Mouse (Mus musculus) adrenal gland, adult 2 months (tissue): ENCODE measurements around the gene Tut7. TPM values are rescaled to one million over a fixed set of nuclear protein-coding genes. Genes with fewer than 3 reads are reported as not detected.
"Not testable (repeated sequence)": the region's sequence is repeated elsewhere in the genome, so short reads cannot be mapped to it uniquely, and the experiment has no call there.

Experiments
- DNase-seq: peaks from one replicate; pipeline ENCODE4 v3.0.0; 2021
- long read RNA-seq: library from polyadenylated mRNA; stranded (forward); transcript quantifications from one replicate; pipeline ENCODE4 v2.0.0, GENCODE M21; 2021
- polyA plus RNA-seq: library from polyadenylated mRNA; depleted of rRNA; stranded (reverse); fragments of >200 nt; gene quantifications from 2 replicates; pipeline ENCODE4 v1.2.3, GENCODE M21; 2012; rRNA removed
- total RNA-seq, 2 experiments: library from RNA; stranded (reverse); gene quantifications; 2 replicates each; pipeline ENCODE4 v1.2.3; 2021

Gene Tut7
- total RNA-seq (10 to 100 TPM; 60.9 to 79.3 TPM), polyA plus RNA-seq (14.8 and 16.4 TPM in 2 replicates)
- long read RNA-seq, partial matches to known transcripts: 6 of 12 reads
- long read RNA-seq, other reads (novel, unspliced or antisense): 4 of 12 reads

- peak; percentile 97 for DNase-seq
These were observed at the start of gene Tut7 for GRCm38 (mm10) chr13:59822507-59823462. TSS of gene Tut7 (minus strand) at chr13:59823147.

DNA sequence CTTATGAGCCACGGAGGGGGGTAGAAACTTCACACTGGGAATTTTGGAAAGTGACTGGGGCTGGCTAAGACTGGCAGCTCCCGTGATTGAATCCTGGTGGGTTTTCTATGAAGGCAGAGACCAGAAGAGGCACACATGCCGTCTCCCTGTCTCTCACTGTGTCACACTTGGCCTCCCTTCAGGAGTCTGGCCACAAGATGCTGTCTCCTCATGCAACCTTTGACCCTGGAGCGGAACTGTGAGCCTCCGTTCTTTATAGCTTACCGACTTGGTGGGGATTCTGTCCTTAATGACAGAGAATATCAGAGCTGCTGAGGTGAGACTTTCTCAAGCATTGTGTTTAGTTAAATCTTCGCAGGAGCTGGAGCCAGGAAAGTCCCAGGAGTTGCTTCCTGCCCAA is 49.5 kb upstream of the Tut7 start:
- DNase-seq: no peak

DNA sequence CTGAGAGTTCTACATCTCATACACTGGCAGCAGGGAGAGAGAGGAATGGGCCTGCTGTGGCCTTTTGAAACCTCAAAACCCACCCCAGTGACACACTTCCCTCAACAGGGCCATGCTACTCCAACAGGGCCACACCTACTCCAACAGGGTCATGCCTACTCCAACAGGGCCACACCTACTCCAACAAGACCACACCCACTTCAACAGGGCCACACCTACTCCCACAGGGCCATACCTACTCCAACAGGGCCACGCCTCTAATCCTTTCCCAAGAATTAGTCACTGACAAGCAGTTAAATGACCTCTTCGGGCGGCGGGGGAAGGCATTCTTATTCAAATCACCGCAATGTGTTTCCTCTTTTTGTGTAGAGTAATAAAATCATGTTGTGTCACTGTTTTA is 47.1 kb upstream of the Tut7 start:
- DNase-seq: peak; percentile 37

DNA sequence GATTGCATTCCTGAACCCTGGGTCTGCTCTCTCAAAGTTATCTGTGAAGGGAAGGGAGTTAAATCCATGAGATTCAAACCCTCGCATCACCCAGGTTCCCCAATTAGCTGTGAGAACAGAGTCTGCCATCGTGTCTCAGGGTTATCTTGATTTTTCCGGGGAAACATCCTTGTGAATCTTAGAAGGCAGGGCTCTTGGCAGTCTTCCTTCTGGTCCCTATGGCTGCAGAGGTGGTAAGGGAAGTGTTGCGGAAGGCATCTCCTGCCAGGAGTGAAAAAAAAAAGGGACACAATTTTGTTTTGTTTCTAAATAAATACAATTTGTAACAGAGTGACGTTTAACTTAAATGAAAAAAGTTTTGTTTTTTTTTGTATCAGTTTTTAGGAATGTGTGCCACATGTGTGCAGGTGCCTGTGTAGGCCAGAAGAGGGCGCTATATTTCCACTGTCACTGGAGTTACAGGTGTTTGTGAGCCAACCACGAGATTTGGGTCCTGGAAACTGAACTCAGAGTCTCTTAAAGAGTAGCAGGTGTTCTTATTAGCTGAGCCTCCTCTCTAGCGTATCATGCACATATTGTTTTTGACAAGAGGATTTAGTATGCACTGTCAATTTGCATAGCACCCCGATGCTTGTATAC is 45.2 kb upstream of the Tut7 start:
- no peak for DNase-seq

GRCm38 (mm10) chr13:59867103-59867502 is 44.2 kb upstream of the Tut7 start:
- peak; percentile 59 for DNase-seq

DNA sequence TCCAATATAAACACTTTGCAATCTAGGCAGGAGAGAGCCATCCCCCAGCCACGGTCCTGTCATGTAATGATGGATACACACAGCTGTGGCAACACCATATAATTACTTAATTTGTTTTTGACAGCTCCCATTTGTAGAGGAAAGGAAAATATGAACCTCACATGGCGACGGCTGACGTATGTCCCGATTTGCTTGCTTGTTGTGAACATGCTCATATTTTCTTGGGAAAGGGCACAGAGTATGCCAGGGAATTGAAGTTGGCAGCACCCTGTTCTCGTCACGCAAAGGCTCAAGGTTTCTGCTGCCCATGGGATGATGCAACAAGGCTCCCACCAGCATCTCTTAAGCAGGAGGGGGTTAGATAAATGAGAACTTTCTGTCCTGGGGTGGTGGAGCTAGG is 36.6 kb upstream of the Tut7 start:
- peak; percentile 27 for DNase-seq

GRCm38 (mm10) chr13:59856286-59857070 is 33.5 kb upstream of the Tut7 start:
- DNase-seq: peak; percentile 85

- DNase-seq: peak; percentile 71
These were observed 30.5 kb upstream of the Tut7 start for GRCm38 (mm10) chr13:59853471-59853870.

- no peak for DNase-seq
These were observed 27.4 kb upstream of the Tut7 start for GRCm38 (mm10) chr13:59850373-59850772.

GRCm38 (mm10) chr13:59844661-59845060 is 21.7 kb upstream of the Tut7 start:
- DNase-seq: no peak

- no peak for DNase-seq
These were observed 21.0 kb upstream of the Tut7 start for GRCm38 (mm10) chr13:59843976-59844375.

GRCm38 (mm10) chr13:59842226-59843210 is 19.6 kb upstream of the Tut7 start:
- DNase-seq: peak; percentile 79

DNA sequence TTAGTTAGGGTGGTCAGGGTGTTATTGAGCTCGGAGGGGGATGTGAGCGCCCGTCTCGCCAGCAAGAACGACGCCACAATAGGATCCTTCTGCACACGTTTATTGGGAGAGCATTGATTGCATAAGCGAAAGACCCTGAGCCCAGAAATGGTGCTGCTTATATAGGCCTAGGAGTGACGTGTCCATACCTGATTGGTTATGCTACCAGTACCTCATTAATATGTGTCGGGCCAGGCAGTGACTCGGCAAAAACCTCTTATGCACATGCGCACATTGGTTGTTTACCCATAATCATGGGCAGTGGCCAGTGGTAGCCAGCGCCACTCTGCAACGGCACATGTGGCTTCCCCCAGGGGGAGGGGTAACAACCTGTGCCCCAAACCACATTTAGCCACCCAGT is 18.8 kb upstream of the Tut7 start:
- not testable (repeated sequence) for DNase-seq

DNA sequence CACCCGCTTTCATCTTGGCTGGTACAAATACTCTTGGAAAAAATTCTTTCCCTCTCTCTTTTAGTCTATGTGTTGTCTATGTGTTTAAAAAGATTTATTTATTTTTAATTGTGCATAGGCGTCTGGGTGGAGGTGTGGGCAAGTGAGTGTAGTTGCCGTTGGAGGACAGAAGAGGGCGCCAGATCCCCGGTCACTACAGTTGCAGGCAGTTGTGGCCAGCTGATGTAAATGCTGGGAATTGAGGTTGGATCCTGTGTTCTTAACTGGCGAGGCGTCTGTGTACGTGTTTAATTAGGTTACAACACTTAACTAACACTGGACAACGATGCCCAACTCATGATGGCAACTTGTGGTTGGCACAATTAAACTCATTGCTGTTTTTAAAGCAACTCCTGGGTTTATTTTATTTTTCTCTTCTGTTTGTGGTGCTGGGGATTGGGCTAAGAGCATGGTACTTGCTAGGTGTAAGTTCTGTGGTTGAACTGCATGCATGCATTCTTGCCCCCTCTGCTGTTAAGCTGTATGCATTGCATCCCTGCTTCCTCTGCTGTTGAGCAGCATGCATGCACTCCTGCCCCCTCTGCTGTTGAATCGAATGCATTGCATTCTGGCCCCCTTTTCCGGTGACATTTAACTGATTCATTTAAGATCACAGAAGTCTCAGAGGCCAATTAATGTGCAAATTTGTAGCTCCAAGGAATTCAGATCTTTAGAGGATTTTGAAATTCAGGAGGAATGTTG is 17.7 kb upstream of the Tut7 start:
- peak; percentile 87 for DNase-seq

DNA sequence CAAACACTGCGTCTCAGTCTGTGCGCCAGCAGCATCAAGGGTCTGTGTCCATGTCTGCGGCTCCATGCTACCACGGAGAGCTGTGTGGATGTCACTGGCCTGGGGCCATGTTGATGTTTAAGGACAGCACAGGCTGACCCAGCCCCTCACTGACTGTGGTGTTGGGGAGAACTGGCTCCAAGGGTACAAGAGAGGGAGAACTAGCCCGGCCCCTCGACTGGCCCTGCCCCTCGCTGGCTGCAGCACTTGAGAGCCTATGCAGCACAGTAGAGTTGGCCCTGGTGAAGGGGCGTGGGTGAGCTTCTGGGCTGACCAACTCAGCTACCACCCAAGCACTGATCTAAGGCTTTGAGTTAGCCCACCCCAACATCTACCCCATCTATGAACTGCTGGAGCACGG is 16.4 kb upstream of the Tut7 start:
- DNase-seq: no peak

- no peak for DNase-seq
These were observed 15.5 kb upstream of the Tut7 start for GRCm38 (mm10) chr13:59838464-59838863.

DNA sequence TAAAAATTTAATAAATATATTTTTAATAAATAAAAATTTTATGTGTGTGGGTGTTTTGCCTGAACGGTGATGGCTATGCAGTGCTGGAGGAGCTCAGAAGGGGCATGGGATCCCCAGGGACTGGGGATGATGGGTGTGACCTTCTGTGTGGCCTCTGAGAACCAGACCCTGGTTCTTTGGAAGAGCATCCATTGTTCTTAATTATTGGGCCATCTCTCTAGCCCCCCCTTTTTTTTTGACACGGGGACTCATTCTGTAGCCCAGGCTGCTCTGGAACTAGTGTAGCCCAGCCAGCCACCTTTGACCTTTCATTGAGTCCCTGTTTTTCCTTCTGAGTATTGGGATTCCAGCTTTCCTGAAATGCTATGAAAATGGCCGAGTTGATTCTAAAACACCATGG is 13.9 kb upstream of the Tut7 start:
- DNase-seq: no peak

DNA sequence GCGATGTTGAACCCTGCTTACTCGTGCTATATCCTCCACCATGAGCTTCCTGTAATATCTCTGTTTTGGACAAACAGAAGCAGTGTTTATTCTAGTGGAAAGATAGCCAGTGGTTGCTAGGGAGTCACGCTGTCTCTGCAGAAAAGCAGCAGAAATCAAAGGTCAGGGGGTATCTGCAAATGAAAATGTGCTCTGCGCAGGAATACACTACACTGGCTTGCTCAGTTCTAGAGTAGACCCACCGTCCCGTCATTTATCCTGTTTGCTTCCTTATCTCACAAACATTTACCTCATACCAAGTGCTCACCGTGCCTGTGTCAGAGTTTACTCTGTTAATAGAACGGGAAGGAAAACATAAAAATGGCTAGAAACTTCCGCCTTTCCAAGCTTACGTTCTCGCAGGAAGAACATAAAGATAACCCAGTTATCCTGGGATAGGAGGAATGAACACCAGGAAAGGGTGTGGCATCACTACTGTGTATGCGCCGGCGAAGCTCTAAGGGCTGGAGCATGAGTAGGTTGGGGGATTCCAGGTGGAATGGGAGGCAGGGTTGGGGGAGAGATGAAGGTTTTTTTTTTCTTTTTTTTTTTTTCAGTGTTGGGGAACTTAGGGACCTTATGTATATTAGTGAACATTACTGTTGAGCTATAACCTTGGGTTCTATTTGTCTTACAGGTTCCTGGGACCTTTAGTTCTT is 13.3 kb upstream of the Tut7 start:
- no peak for DNase-seq

- DNase-seq: no peak
These were observed 12.0 kb upstream of the Tut7 start for GRCm38 (mm10) chr13:59834786-59835452.
